Mouse (Mus musculus): ENCODE data around the gene Dnah6. TPM values are rescaled to one million over a fixed set of nuclear protein-coding genes. Genes with fewer than 3 reads are reported as not detected.

Dnah6 gene
- total and polyA plus RNA-seq, 2 experiments from 2014 or later: 0.12 TPM; not detected in 1

DNA sequence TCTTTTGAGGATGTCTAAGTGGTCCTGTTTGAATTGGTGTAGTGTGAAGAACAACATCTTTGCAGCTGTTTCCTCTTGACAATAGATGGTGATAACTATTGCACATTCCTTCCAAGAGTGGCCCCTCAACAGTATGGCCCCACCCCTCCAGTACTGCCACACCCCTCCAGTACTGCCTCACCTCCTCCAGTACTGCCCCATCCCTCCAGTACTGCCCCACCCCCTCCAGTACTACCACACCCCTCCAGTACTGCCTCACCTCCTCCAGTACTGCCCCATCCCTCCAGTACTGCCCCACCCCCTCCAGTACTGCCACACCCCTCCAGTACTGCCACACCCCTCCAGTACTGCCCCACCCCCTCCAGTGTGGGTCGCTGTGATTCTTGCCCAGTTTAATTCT is 219.1 kb downstream of the Dnah6 start:
- Histone ChIP-seq H3K9me3 (replicated peaks; ENCODE audit: control insufficient read depth, low read length) (no peaks in the 10 kb centered on the region), H3K4me1 (ENCODE audit: control insufficient read depth, insufficient read depth) (no peaks in the 10 kb centered on the region), H3K4me2 (ENCODE audit: low read depth, low read length) (no peak overlapping the region), H3K36me3 (replicated peaks; ENCODE audit: control insufficient read depth, insufficient read depth, low read length) (no peaks in the 10 kb centered on the region), H3K9ac (replicated peaks; ENCODE audit: low read depth, low read length) (no peak overlapping the region), H3K4me3 (ENCODE audit: low read depth, low read length) (no peak overlapping the region), H3K27ac (ENCODE audit: low read depth) (no peak overlapping the region), H3K27me3 (ENCODE audit: control insufficient read depth, insufficient read depth, low read length) (no peaks in the 10 kb centered on the region)
- DNase-seq (ENCODE audit: low spot score): no peak
- TF ChIP-seq CTCF (IDR thresholded peaks at IDR 0.05; ENCODE audit: low read depth) (no peak), EP300 (IDR thresholded peaks at IDR 0.05; ENCODE audit: low read depth) (no peak)
- no peak for ATAC-seq (ENCODE audit: insufficient read depth, low read depth)
- 42% methylated on average over 1 of the region's 1 CpGs for WGBS

DNA sequence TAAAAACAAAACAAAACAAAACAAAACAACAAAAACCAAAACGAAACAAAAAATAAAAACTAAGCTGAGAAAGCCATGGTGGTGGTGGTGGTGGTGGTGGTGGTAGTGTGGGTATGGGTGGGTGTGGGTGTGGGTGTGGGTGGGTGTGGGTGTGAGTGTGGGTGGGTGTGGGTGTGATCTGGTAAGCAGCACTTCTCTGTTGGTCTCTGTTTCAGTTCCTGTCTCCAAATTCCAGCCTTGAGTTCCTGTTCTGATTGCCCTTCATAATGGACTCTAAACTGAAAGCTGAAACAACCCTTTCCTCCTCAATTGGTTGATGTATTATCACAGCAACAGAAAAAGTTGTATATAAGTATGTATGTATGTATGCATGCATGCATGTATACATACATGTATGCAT is 222.6 kb downstream of the Dnah6 start:
- Histone ChIP-seq H3K4me1 (ENCODE audit: control insufficient read depth, insufficient read depth) (no peaks in the 10 kb centered on the region), H3K9me3 (replicated peaks; ENCODE audit: control insufficient read depth, low read length) (no peaks in the 10 kb centered on the region), H3K36me3 (replicated peaks; ENCODE audit: control insufficient read depth, insufficient read depth, low read length) (no peaks in the 10 kb centered on the region), H3K27ac (ENCODE audit: low read depth) (no peak overlapping the region), H3K4me2 (ENCODE audit: low read depth, low read length) (no peak overlapping the region), H3K9ac (replicated peaks; ENCODE audit: low read depth, low read length) (no peak overlapping the region), H3K27me3 (ENCODE audit: control insufficient read depth, insufficient read depth, low read length) (no peaks in the 10 kb centered on the region), H3K4me3 (ENCODE audit: low read depth, low read length) (no peak overlapping the region)
- ATAC-seq (ENCODE audit: insufficient read depth, low read depth) (no peak), DNase-seq (ENCODE audit: low spot score) (no peak)
- WGBS: 79% methylated on average over 1 of the region's 1 CpGs
- no peak for TF ChIP-seq EP300 (IDR thresholded peaks at IDR 0.05; ENCODE audit: low read depth)
- TF ChIP-seq CTCF (IDR thresholded peaks at IDR 0.05; ENCODE audit: low read depth): no peak

DNA sequence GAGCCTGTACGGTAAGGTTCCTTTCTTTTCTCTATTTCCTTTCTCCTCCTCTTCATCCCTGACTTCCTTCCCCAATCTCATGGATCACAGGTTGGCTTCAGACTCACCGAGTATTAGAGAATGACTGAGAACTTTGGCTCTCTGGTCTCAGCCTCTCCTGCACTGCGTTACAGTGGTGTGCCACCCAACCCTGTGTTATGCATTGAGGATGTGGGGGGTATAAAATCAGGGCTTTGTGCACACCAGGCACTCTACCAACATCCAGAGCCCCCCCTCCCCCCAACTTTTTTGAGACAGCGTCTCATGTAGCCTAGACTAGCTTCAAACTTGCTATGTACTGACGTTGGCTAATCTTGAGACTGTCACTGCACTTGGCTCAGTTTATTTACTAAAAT is 227.8 kb downstream of the Dnah6 start:
- H3K4me1 ChIP-seq (ENCODE audit: control insufficient read depth, insufficient read depth): 0 out of 2 replicates have a peak, but pooled peaks cover 5% of the 10 kb centered on the region
- no peak overlapping the region for H3K9ac ChIP-seq (replicated peaks; ENCODE audit: low read depth, low read length)
- no peak overlapping the region for H3K4me3 ChIP-seq (ENCODE audit: low read depth, low read length)
- no peaks in the 10 kb centered on the region for H3K9me3 ChIP-seq (replicated peaks; ENCODE audit: control insufficient read depth, low read length)
- no peak overlapping the region for H3K4me2 ChIP-seq (ENCODE audit: low read depth, low read length)
- DNase-seq (ENCODE audit: low spot score) (no peak), ATAC-seq (ENCODE audit: insufficient read depth, low read depth) (no peak)
- no peaks in the 10 kb centered on the region for H3K36me3 ChIP-seq (replicated peaks; ENCODE audit: control insufficient read depth, insufficient read depth, low read length)
- no peaks in the 10 kb centered on the region for H3K27me3 ChIP-seq (ENCODE audit: control insufficient read depth, insufficient read depth, low read length)
- no peak for TF ChIP-seq EP300 (IDR thresholded peaks at IDR 0.05; ENCODE audit: low read depth)
- no peak for TF ChIP-seq CTCF (IDR thresholded peaks at IDR 0.05; ENCODE audit: low read depth)
- no peak overlapping the region for H3K27ac ChIP-seq (ENCODE audit: low read depth)
- WGBS: 70% methylated on average over 5 of the region's 5 CpGs

DNA sequence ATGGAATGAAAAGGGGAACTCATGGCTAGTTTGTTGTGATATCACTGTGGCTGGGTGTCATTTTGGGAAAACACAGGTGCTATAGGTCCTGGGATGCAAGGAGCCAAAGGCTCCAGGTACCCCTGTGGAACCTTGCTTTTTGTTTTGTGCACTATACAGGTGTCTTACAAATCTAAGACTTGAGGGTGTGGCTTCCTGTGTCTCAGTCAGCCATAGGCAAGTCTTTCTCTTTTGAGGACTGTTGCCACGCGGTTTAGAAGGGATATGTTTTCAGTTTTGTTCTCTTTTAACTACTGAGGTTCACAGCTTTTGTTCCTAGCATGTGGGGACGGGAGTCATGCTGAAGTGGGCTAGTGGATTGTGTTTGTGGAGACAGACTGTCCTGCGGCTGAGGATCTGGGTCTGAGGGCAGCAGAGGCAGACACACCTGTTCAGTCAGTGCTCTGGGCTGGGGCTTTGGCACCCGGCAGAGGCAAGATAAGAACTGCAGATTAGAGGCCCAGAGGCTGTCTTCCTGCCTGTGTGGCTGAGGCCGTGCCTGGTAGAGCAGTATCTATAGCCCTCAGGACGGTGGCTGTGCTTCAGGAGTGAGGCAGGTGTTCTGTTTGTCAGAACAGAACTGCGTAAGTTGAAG is 228.3 kb downstream of the Dnah6 start:
- WGBS: 54% methylated on average over 8 of the region's 8 CpGs
- Histone ChIP-seq H3K4me3 (ENCODE audit: low read depth, low read length) (no peak overlapping the region), H3K9me3 (replicated peaks; ENCODE audit: control insufficient read depth, low read length) (no peaks in the 10 kb centered on the region), H3K36me3 (replicated peaks; ENCODE audit: control insufficient read depth, insufficient read depth, low read length) (no peaks in the 10 kb centered on the region), H3K27me3 (ENCODE audit: control insufficient read depth, insufficient read depth, low read length) (no peaks in the 10 kb centered on the region), H3K4me1 (ENCODE audit: control insufficient read depth, insufficient read depth) (0 out of 2 replicates have a peak, but pooled peaks cover 5% of the 10 kb centered on the region), H3K9ac (replicated peaks; ENCODE audit: low read depth, low read length) (no peak overlapping the region), H3K27ac (ENCODE audit: low read depth) (no peak overlapping the region), H3K4me2 (ENCODE audit: low read depth, low read length) (no peak overlapping the region)
- TF ChIP-seq CTCF (IDR thresholded peaks at IDR 0.05; ENCODE audit: low read depth) (no peak), EP300 (IDR thresholded peaks at IDR 0.05; ENCODE audit: low read depth) (no peak)
- ATAC-seq (ENCODE audit: insufficient read depth, low read depth): no peak
- no peak for DNase-seq (ENCODE audit: low spot score)

DNA sequence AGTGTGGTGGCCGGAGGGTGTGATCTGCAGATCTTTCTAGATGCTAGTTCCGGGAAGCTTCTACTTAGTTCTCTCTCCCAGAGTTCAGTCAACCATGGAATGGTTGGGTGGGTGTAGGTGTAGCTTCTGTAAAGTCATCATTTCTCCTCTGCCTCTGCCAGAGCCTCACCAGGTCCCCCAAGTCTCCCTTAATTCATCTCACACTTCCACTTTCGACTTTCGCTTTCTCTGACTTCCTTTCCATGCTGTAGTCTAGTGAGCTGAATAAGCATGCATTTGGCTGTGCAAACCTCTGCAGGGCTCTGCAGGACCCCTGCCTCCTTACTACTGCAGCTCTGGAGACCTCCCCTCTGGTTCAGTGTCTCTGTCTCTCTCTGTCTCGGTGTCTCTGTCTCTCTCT is 231.2 kb downstream of the Dnah6 start:
- ATAC-seq (ENCODE audit: insufficient read depth, low read depth) (no peak), DNase-seq (ENCODE audit: low spot score) (no peak)
- H3K4me2 ChIP-seq (ENCODE audit: low read depth, low read length): no peak overlapping the region
- no peak for TF ChIP-seq CTCF (IDR thresholded peaks at IDR 0.05; ENCODE audit: low read depth)
- TF ChIP-seq EP300 (IDR thresholded peaks at IDR 0.05; ENCODE audit: low read depth): no peak
- no peak overlapping the region for H3K27ac ChIP-seq (ENCODE audit: low read depth)
- no peaks in the 10 kb centered on the region for H3K27me3 ChIP-seq (ENCODE audit: control insufficient read depth, insufficient read depth, low read length)
- WGBS: 79% methylated on average over 5 of the region's 5 CpGs
- H3K4me1 ChIP-seq (ENCODE audit: control insufficient read depth, insufficient read depth): 0 out of 2 replicates have a peak, but pooled peaks cover 5% of the 10 kb centered on the region
- H3K9me3 ChIP-seq (replicated peaks; ENCODE audit: control insufficient read depth, low read length): no peaks in the 10 kb centered on the region
- H3K36me3 ChIP-seq (replicated peaks; ENCODE audit: control insufficient read depth, insufficient read depth, low read length): no peaks in the 10 kb centered on the region
- H3K4me3 ChIP-seq (ENCODE audit: low read depth, low read length): no peak overlapping the region
- H3K9ac ChIP-seq (replicated peaks; ENCODE audit: low read depth, low read length): no peak overlapping the region

Measured in heart, postnatal 0 days (tissue).